Mouse (Mus musculus): Measurements from ENCODE around the gene Acsm1.

DNA sequence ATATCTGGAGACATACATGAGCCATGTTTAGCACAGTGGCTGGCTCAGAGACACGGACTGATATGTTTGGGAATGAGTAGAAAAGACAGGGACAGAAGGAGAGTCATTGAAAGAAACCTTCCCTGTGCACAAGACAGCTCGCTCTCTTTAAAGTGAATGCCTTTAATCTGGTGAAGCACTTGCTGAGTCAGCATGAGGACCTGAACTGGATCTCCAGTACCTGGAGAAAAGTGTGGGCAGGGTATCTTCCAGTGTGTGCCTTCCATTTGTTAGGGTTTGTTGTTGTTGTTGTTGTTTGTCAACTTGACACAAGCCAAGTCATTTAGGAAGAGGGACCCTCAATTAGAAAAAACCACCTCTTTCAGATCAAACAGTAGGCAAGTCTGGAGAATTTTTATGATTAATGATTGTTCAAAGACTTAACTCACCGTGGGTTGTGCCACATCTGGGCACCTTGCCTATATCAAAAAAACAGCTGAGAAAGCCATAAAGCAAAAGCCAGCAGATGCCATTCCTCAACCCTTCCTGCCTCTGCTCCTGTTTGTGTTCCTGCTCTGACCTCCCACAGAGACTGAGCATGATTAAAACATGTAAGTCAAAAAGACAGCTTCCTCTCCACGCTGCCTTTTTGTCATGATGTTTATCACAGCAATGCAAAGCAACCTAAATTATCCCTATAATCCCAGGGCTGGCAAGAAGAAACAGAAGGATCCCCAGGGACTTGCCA, 11.5 kb downstream of the Acsm1 start:
- TF ChIP-seq CHD2 (IDR thresholded peaks at IDR 0.05; ENCODE audit: low read depth, low read length): no peak
- no peak for TF ChIP-seq ZNF384 (IDR thresholded peaks at IDR 0.05; ENCODE audit: low read depth, low read length)
- TF ChIP-seq MAFK (IDR thresholded peaks at IDR 0.05; ENCODE audit: insufficient read depth, low read depth, low read length): peak; percentile 70
- TF ChIP-seq HCFC1 (IDR thresholded peaks at IDR 0.05; ENCODE audit: borderline replicate concordance, insufficient read depth, low read length): no peak
